Mouse (Mus musculus) liver, embryonic 14.5 days (tissue): ENCODE measurements around the gene Sema6c. TPM values are rescaled to one million over a fixed set of nuclear protein-coding genes. Genes with fewer than 3 reads are reported as not detected.

Experiments
- ATAC-seq: fragments of 200-750 bp; cut with Nextera tagmentation; 2 replicates; pipeline ENCODE4 v1.8.0; 2017; ENCODE audit warnings: moderate number of reproducible peaks, mild to moderate bottlenecking, moderate library complexity; ENCODE audit not compliant: insufficient read depth
- DNase-seq, 3 experiments: peaks; one replicate each; pipeline ENCODE4 v3.0.0-alpha.2; 2012 to 2013; ENCODE audit warnings: low read depth in 3 of 3, low spot score in 3 of 3
- H3K27ac ChIP-seq: fragments of 300-500 bp; sonication (generic); 2 replicates; pipeline ENCODE4 v1.5.1; 2014; ENCODE audit warnings: moderate library complexity, mild to moderate bottlenecking, control low read depth, inconsistent platforms
- H3K27me3 ChIP-seq: fragments of 300-500 bp; sonication (generic); 2 replicates; pipeline ENCODE4 v1.6.1; 2014; ENCODE audit warnings: mild to moderate bottlenecking, low read length, moderate library complexity; ENCODE audit not compliant: control insufficient read depth, insufficient read depth
- H3K36me3 ChIP-seq: fragments of 300-500 bp; sonication (generic); replicated peaks from 2 replicates; pipeline ENCODE4 v1.6.1; 2014; ENCODE audit warnings: low read depth; ENCODE audit not compliant: control insufficient read depth, insufficient read depth
- H3K4me1 ChIP-seq, 2 experiments: fragments of 200-500 bp in 1 of 2; fragments of 300-500 bp in 1 of 2; sonication (generic) in 1 of 2; replicated peaks; 2 replicates each; pipeline ENCODE4 v1.6.1; 2012 to 2014; ENCODE audit warnings: antibody characterized with exemption in 1 of 2, inconsistent platforms in 1 of 2, low read length in 1 of 2; ENCODE audit not compliant: control insufficient read depth in 2 of 2, insufficient read depth in 2 of 2
- H3K4me2 ChIP-seq: fragments of 300-500 bp; sonication (generic); 2 replicates; pipeline ENCODE4 v1.6.1; 2014; ENCODE audit warnings: low read depth, mild to moderate bottlenecking, control low read depth, moderate library complexity
- H3K4me3 ChIP-seq, 2 experiments: fragments of 200-500 bp in 1 of 2; fragments of 300-500 bp in 1 of 2; sonication (generic) in 1 of 2; 2 replicates each; pipeline ENCODE4 v1.5.1; 2012 to 2014; ENCODE audit warnings: low read depth in 2 of 2, low read length in 2 of 2, mild to moderate bottlenecking in 2 of 2, control low read depth in 1 of 2, inconsistent platforms in 1 of 2, moderate library complexity in 1 of 2; ENCODE audit not compliant: insufficient read depth in 1 of 2
- H3K9ac ChIP-seq: fragments of 300-500 bp; sonication (generic); replicated peaks from 2 replicates; pipeline ENCODE4 v1.6.1; 2014; ENCODE audit warnings: mild to moderate bottlenecking, control low read depth, moderate library complexity
- H3K9me3 ChIP-seq: fragments of 300-500 bp; sonication (generic); 2 replicates; pipeline ENCODE4 v1.6.1; 2016; ENCODE audit warnings: low read length, mixed read lengths; ENCODE audit not compliant: control insufficient read depth
- CTCF ChIP-seq: IDR thresholded peaks from 2 replicates; pipeline ENCODE4 v1.5.1; 2016; ENCODE audit warnings: antibody characterized with exemption, low read depth, control low read depth
- EP300 ChIP-seq: IDR thresholded peaks from 2 replicates; pipeline ENCODE4 v1.6.1; 2016; ENCODE audit warnings: antibody characterized with exemption, low read depth
- WGBS: fragments of 180-500 bp; shearing (Covaris S2); extraction: QIAGEN DNeasy Blood & Tissue Kit; methylation state at CpG from one replicate; pipeline ENCODE4 v1.1.7; 2014; ENCODE audit not compliant: insufficient replicate concordance; 5-methylcytosine and 5-hydroxymethylcytosine counted together
- polyA plus RNA-seq, 2 experiments: library from polyadenylated mRNA; depleted of rRNA in 1 of 2; stranded (reverse) in 1 of 2; unstranded in 1 of 2; fragments of >200 nt; fragmentation: Nextera tagmentation in 1 of 2; extraction: Ambion mirVana in 1 of 2; gene quantifications; 2 replicates each; pipeline versions ENCODE4 v1.2.1 to v1.2.3; 2012 to 2014

Sema6c gene
- polyA plus RNA-seq, 2 experiments: 0.29 to 0.69 TPM

DNA sequence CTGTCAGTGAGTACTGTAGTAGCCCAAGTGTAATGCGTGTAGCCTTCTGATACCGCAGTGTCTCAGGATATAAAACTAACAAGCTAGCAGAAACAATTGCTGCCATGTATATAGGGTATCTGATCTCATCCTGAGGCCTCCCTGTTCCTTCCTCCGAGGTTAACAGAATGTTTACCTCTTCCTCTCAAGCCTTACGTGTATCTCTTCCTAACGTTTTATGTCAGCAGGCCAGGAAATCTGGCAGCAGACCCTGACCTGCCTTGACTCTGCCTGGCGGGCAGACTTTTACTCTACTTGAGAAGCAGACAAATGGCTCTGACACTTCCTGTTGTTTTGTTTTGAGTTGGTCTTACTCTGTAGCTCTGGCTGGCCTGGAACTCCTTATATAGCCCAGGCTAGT lies 38.7 kb upstream of the Sema6c start:
- Histone ChIP-seq H3K27ac (no peak overlapping the region), H3K4me2 (no peak overlapping the region), H3K4me1 (no peaks in the 10 kb centered on the region), H3K36me3 (peaks cover 19% of the 10 kb centered on the region), H3K9me3 (no peaks in the 10 kb centered on the region), H3K9ac (no peak overlapping the region), H3K27me3 (no peaks in the 10 kb centered on the region), H3K4me3 (no peak overlapping the region)
- TF ChIP-seq CTCF (no peak), EP300 (no peak)
- 46% methylated on average over 6 of the region's 6 CpGs for WGBS
- DNase-seq (no peak), ATAC-seq (peak; percentile 44; the same call in 1 of the 2 replicates)

GRCm38 (mm10) chr3:95124246-95124645 lies 36.0 kb upstream of the Sema6c start, which contains the start of gene Tmod4:
Gene Tmod4 (plus strand): TSS chr3:95124476.
- Histone ChIP-seq H3K36me3 (peaks cover 13% of the 10 kb centered on the region), H3K4me1 (no peaks in the 10 kb centered on the region), H3K4me3 (no peak within 1 kb of the TSS), H3K9me3 (no peaks in the 10 kb centered on the region), H3K27ac (no peak within 1 kb of the TSS), H3K4me2 (no peak within 1 kb of the TSS), H3K27me3 (no peaks in the 10 kb centered on the region), H3K9ac (no peak within 1 kb of the TSS)
- ATAC-seq (no peak), DNase-seq (no peak)
- WGBS: 64% methylated on average over 6 of the region's 6 CpGs
- TF ChIP-seq EP300: no peak
- peak; percentile 66 for TF ChIP-seq CTCF

- no peak for ATAC-seq
These were observed 35.3 kb upstream of the Sema6c start for GRCm38 (mm10) chr3:95124972-95125371.

GRCm38 (mm10) chr3:95129226-95129651 lies 31.0 kb upstream of the Sema6c start:
- H3K4me3 ChIP-seq: no peak overlapping the region
- H3K4me2 ChIP-seq: no peak overlapping the region
- peaks cover 4 to 6% of the 10 kb centered on the region in 2 experiments for H3K4me1 ChIP-seq
- WGBS: 80% methylated on average over 6 of the region's 6 CpGs
- H3K27me3 ChIP-seq: no peaks in the 10 kb centered on the region
- DNase-seq (no peak), ATAC-seq (no peak)
- H3K9ac ChIP-seq: no peak overlapping the region
- no peaks in the 10 kb centered on the region for H3K36me3 ChIP-seq
- no peak overlapping the region for H3K27ac ChIP-seq
- no peaks in the 10 kb centered on the region for H3K9me3 ChIP-seq
- TF ChIP-seq CTCF (no peak), EP300 (no peak)

More at GRCm38 (mm10) chr3:95124972-95125371, 35.3 kb upstream of the Sema6c start:
- Histone ChIP-seq H3K9me3 (no peaks in the 10 kb centered on the region), H3K4me3 (no peak overlapping the region), H3K27me3 (no peaks in the 10 kb centered on the region), H3K4me1 (no peaks in the 10 kb centered on the region), H3K4me2 (no peak overlapping the region), H3K36me3 (peaks cover 10% of the 10 kb centered on the region), H3K27ac (no peak overlapping the region), H3K9ac (no peak overlapping the region)
- 48% methylated on average over 5 of the region's 5 CpGs for WGBS
- TF ChIP-seq EP300 (no peak), CTCF (no peak)
- DNase-seq: no peak

- H3K4me3 ChIP-seq: no peak overlapping the region
- H3K27ac ChIP-seq: no peak overlapping the region
- WGBS: 74% methylated on average over 5 of the region's 5 CpGs
- no peaks in the 10 kb centered on the region for H3K27me3 ChIP-seq
- no peaks in the 10 kb centered on the region for H3K9me3 ChIP-seq
- no peaks in the 10 kb centered on the region for H3K36me3 ChIP-seq
- H3K9ac ChIP-seq: no peak overlapping the region
- H3K4me2 ChIP-seq: no peak overlapping the region
- ATAC-seq: no peak
- TF ChIP-seq CTCF (no peak), EP300 (no peak)
- DNase-seq: no peak
- H3K4me1 ChIP-seq: peaks cover 7 to 9% of the 10 kb centered on the region in 2 experiments
These were observed 30.2 kb upstream of the Sema6c start for GRCm38 (mm10) chr3:95130081-95130480.
